Mouse (Mus musculus) cerebellum, postnatal 36 days (tissue): Measurements from ENCODE around the gene Gm17622.

Source experiments
- DNase-seq, 2 experiments: peaks; one replicate each; pipeline ENCODE4 v3.0.0; 2021 to 2022; ENCODE audit warnings: mixed read lengths in 2 of 2

The Gm17622 gene

DNA sequence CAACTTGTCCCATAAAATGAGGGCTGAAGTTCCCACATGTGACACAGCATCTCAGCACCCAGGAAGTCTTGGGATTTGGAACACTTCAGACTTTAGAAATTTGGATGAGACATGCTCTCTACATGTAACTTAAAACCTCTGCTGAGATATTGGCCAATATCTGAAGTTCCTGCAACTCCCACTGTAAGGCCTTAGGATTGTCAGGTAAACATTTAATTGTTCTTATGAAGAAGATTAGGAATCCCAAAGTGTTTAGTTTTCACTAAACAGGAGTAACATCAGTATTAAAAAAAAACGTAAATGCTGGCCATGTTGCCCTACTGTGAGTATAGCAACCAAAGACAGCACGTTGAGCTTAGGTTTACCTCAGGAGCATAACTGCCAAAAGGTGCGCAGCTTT, at the start of gene Gm17622:
TSS of gene Gm17622 (plus strand) at position 301 of the 400 bp plus-strand sequence.
- DNase-seq = no peak

- no peak for DNase-seq
These were observed 40.2 kb upstream of the Gm17622 start for GRCm38 (mm10) chr13:96450205-96450856.

DNA sequence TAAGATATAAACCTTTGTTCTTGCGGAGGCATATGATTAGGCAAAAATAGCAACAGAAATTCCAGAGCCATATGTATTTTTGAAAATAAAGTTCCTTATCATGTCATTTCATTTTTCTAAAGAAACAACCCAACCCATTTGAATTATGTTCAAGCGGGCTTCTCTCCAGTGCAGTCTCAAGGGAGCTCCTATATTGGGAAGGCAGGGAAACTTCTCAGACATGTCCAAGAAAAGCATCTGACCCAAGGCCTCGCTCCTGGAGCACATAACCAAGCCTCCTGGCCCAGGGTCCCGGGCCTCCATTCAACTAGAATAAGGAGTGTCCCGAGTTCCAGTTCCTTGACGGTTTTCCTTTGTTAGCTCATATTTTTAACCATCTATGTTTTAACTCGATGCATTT, 39.7 kb upstream of the Gm17622 start:
- no peak for DNase-seq

DNA sequence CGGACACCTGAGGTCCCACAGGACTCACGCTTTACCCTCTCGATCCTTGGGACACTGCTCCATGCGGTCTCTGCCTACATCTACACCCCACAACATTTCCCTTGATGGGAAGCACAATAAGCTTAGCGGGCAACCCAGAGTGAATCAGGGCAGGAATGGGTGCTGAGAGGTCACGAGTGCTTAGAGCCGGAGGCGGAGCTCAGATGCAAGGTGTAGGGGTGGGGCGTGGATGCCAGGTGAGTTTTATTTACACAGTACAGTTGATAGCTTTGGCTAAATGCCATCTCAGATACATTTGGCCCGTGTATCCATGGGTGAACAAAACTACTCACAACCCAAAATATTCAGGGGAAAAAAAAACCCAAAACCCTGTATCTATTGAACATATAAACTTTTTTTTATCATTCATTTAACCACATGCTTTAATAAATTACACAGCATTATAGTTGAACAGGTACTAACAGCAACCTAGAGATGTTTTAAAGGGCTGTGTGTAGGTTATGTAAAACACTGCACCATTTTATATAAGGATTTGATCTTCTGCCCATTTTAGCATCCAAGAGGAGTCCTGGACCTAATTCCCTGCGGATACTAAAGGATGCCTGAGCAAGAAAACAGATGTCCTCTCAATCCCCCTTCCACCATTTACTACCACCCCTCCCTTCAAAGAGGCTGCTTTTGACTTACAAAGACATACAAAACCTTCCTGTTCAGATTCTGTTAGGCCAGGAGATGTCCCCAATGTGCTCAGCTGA, 39.0 kb upstream of the Gm17622 start:
- no peak for DNase-seq

DNA sequence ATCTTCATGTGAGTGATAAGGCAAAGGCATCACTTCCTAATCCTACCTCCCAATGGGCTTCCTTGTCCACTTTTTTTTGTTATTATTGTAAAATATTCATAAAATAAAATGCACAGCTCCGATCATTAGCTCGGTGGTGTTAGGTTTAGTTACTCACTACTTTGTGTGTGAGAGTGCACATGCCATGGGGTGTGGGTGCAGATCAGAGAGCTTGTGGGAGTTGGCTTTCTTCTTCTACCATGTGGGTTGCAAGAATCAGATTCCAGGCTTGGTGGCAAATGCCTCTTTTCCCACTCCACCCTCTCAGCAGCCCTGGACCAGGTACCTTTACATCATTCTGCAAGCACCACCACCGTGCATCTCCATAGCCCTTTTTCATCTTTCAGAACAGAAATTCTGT, 37.9 kb upstream of the Gm17622 start:
- no peak for DNase-seq

DNA sequence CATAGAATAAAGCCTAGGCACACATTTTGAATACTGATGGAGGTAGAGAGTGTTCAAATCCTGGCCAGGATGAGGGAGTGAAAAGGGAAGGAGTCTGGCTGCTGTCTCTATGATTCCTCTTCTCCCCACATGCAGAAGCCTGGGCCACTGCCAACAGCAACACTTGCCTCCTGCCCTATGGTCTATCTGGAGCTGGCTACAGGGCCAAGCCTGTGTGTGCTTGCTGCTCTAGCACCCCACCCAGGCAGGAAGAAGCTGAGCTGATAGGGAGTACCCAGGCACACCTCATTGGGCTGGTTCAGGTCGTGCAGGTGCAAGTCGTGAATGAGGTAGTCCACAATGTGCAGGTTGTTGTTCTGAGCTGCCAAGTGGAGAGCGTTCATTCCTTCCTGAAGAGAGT, 36.2 kb upstream of the Gm17622 start:
- no peak for DNase-seq

DNA sequence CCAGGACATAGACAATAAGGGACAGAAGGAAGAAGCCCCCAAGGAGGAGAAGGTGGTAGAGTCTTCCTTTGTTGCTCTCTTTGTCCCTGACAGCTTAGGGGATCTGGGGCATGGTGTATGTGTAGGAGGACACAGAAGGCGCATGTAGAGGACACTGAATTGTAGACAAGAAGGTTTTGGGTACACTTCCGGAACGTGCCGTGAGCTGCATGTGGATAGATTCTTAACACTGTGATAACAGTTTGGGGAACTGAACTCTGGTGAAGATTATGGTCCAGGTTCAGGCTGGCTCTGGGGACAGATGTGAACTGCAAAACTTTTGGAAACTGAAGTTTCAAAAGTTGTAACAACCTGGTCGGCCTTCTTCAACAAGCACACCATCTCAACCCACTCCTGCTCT, 33.0 kb upstream of the Gm17622 start:
- DNase-seq = no peak

DNA sequence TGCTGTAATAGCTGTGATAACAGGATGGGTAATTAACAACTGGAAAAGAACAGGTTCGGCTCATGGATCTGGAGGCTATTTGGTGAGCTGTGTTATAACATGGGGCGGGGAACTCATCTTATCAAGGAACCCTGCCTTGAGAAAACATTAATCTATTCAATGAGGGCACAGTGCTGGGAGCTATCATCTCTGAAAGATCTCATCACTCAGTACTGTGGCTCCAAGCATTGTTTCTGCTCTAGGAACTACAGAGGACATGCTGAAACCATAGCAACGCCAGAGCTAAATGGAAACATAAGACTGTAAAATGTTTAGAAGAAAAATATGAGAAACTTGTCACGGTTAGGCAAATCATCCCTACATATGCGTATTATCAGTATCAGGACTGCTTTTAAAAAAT, 32.5 kb upstream of the Gm17622 start:
- no peak for DNase-seq

DNA sequence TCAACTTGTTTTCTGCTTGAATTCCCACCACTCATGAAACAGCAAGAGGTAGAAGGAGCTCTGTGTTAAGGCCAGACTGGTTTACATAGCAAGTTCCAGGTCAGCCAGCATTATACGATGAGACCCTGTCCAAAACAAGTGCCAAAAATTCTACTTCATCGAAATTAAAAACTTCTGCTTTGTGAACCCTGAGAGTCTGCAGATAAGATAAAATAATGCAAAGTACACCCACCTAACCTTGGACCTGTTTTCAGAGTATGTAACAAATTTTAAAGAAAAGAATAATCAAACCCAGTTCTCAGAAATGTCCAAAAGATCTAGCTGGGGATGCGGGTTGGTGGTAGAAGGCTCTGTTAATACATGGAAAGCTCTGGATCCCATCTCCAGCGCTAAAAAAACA, 31.9 kb upstream of the Gm17622 start:
- no peak for DNase-seq

GRCm38 (mm10) chr13:96462644-96463043, 27.9 kb upstream of the Gm17622 start:
- DNase-seq = no peak

DNA sequence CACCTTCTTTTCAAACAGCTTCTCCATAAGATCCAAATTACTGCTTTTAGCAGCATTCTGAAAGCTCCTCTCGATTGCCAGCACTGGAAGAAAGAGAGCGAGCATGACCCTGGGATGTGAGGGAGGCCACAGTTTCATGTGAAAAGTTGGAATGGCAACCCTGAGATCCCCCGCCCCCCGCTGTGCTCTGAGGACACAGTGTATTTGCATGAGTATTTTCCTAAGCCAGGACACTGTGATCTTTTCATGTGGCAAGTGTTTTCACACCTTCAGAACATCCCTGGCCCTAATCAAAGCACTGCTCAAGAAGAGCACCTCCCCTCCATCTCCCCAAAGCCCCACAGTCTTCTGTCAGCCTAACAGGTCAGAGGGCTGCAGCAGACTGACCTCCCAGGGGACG, 25.2 kb upstream of the Gm17622 start:
- no peak for DNase-seq

DNA sequence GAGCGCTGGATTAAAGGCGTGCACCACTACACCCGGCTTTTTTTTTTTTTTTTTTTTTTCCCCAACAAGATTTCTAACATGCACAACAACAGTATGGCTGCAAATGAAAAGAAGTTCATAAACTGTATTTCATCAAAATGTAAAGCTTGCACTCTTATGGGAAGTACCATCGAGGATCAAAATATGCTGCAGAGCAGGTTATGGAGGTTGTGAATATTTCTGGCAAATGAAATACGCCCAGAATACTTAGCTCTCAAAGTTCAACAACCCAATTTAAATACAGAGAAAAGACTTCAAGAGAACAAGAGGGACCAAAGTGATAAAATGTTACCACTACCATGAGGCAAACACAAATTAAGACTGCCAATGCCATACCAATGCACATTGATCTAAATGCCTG, 21.9 kb upstream of the Gm17622 start:
- DNase-seq = no peak

- DNase-seq = no peak
These were observed 20.0 kb upstream of the Gm17622 start for GRCm38 (mm10) chr13:96470556-96470955.

DNA sequence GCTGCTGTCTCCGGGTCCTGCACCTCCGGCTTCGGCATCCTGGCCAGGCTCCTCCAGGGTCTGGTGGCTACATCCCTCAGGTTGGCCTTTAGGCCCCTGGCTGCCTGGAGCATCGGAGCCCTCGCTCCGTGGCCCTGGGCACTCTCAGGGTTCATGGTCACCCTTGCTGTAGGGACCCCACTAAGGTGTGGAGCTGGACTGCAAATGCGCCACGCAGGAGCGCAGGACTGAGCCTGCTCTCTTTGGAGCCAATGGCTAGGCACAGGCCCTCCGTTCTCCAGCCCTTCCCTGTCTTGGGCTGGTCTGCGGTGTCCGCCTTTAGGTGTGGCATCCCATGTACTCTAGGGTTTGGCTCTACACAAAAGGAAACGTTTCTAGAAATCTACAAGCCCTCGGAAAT, 19.6 kb upstream of the Gm17622 start, which contains the start of gene Ankdd1b:
TSS of gene Ankdd1b (minus strand) at position 242 of the 400 bp plus-strand sequence.
- DNase-seq = no peak

DNA sequence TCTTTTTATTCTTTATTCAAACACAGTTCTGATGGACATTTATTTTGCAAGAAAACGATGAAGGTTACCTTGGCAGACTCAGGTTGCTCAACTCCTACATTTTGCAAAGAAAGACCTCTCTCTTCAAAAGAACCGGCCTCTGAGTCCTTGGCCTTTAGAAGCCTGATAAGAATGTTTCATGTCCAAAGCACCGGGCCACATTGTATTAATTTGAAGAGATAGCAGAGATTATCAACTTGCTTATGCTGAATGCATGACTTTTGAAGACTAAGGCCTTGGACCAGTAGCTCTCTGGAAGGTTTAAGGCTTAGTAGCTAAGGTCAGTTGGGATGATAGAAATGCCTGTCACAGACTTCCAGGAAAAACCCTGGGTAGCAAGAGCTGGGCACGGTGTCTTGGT, 13.3 kb upstream of the Gm17622 start:
- no peak for DNase-seq

DNA sequence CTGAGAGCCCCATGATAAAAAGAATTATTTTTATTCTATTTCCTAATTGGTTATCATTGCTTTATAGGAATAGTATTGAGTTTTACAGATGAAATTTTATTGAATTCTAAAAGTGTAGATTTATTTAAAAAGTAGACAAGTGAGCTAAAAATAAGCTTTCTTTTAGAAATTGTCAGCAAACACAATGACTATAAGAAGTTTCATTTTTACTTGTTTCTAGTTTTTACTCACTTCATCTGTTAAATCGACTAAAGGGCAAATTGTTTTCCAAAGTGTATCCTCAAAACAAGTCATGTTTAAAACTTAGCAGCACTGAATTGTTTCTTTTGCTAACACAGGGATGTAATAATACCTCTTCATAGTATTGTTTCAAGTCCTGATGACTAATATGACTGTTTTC, 11.5 kb upstream of the Gm17622 start:
- no peak for DNase-seq

DNA sequence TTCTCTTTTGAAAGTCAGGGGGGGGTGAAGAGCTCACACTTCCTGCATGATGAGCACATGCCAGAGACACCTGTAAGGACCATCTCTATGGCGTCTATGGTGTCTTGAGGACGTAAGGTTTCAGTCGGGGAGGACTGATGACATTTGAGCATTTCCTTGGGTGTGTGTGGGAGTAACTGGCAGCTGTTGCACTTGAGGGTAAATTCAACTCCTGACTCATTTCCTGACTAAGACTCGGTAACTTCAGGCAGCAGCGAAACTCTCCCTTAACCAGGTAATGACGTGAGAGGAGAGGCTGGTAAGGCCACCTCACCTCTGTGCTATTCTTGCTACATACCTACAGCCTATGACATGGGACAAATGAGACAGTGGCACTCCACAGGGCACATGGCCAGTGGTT, 3.3 kb upstream of the Gm17622 start:
- no peak for DNase-seq

GRCm38 (mm10) chr13:96487968-96488367, 2.6 kb upstream of the Gm17622 start:
- no peak for DNase-seq

DNA sequence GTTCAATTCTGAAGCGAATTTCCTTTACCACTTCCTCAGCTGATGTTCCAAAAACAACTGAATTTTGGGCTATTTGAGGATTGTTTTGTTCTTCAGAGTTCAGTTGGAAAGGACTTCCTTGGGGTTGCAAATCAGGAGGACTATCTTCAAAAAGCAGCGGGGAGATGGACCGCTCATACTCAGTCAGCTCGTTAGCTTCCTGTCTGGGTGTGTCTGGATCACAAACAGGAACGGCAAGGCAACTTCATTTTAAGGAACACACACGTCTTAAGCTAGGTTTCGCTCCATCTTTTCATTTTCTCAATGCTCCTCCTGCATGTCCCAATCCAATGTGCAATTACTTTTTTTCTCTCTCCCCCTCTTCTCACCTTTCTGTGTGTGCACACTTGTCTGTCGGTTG, 6.1 kb downstream of the Gm17622 start:
- DNase-seq = no peak

DNA sequence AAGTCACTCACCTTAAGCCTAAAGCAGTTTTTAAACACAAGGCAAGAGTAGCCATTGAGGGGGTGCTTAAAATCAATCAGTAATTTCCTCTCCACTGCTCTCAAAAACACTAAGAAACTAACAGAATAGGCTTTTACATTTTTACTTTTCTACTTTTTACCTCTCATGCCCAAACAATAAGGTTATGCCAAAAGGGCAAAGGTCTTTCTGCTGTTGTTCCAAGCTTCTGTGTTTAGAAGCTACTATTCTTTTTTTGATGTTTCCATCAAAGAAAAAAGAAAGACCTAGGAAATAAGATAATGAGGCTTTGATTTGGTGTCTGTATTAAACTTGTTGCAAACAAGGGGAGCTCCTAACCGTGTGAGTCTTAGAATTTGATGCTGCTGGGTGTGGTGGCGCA, 9.4 kb downstream of the Gm17622 start:
- no peak for DNase-seq

- no peak for DNase-seq
These were observed 15.1 kb downstream of the Gm17622 start for GRCm38 (mm10) chr13:96505661-96506060.

DNA sequence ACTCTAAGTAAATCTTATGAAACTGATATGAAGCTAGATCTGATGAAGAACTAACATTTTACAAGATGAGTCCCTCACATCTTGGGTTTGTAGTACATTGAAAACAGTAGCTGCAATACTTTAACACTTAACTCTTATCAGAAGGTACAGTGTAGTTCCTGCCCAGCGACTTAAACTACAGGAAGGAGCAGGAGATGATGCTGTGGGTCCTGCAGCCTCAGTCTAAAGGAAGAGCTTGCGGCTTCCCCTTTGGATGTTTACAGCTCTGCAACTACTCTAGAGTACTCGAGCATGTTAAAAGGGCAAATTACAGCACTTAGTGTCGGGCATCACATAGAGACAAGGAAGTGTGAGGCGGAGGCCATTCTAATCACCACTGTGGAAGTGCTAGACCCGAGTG, 15.8 kb downstream of the Gm17622 start:
- DNase-seq = no peak

GRCm38 (mm10) chr13:96507541-96507940, 17.0 kb downstream of the Gm17622 start:
- DNase-seq = no peak

DNA sequence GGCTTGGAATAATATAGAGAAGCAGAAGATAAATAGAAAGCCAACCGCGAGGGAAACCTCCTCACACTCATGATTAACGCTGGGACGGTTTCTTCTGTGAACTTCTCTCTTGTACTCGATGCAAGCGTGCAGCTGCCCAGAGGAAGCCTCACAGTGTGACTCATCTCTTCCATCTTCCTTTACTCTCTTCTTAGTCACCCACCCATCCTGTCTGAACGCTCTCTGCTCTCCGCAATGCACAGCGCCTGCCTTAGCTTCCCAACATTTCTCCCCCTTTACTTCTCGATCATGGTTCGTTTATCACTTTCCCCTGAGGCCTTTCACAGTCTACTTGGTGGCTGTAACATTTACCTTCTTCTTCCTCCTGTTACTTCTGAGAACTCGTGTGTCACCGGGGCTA, 20.1 kb downstream of the Gm17622 start:
- no peak for DNase-seq

DNA sequence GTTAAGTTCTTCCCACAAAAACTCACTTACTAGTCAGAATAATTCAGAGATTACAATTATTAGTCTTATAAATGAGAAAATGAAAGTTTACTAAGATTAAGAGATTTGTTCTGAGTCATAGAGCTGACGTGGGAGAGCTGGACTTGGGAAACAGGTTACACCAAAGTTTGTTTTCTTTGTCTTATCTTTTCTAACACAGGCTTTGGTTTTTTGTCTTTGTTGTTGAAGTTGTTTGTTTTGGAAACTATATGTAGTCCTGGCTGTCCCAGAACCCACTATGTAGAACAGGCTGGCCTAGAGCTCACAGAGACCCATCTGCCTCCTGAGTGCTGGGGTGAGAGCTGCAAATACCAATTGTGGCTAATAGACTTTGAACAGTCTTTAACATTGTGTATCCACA, 20.7 kb downstream of the Gm17622 start:
- no peak for DNase-seq
